Mouse (Mus musculus) midbrain, embryonic 15.5 days (tissue): ENCODE measurements around the gene Adgrd1. TPM values are rescaled to one million over a fixed set of nuclear protein-coding genes. Genes with fewer than 3 reads are reported as not detected.

Source experiments
- ATAC-seq: fragments of 200-750 bp; cut with Nextera tagmentation; replicated peaks from 2 replicates; pipeline ENCODE4 v1.8.0; 2017; ENCODE audit warnings: moderate TSS enrichment
- H3K27ac ChIP-seq: fragments of 300-500 bp; sonication (generic); 2 replicates; pipeline ENCODE4 v1.5.1; 2015; ENCODE audit warnings: mild to moderate bottlenecking, inconsistent platforms
- H3K27me3 ChIP-seq: fragments of 300-500 bp; sonication (generic); replicated peaks from 2 replicates; pipeline ENCODE4 v1.6.1; 2015; ENCODE audit warnings: inconsistent platforms
- H3K36me3 ChIP-seq: fragments of 300-500 bp; sonication (generic); replicated peaks from 2 replicates; pipeline ENCODE4 v1.6.1; 2015; ENCODE audit warnings: inconsistent platforms
- H3K4me1 ChIP-seq: fragments of 300-500 bp; sonication (generic); 2 replicates; pipeline ENCODE4 v1.6.1; 2015; ENCODE audit warnings: inconsistent platforms
- H3K4me2 ChIP-seq: fragments of 300-500 bp; sonication (generic); 2 replicates; pipeline ENCODE4 v1.6.1; 2015; ENCODE audit warnings: inconsistent platforms, mild to moderate bottlenecking, moderate library complexity
- H3K4me3 ChIP-seq: fragments of 300-500 bp; sonication (generic); 2 replicates; pipeline ENCODE4 v1.5.1; 2015; ENCODE audit warnings: mild to moderate bottlenecking, inconsistent platforms
- H3K9ac ChIP-seq: fragments of 300-500 bp; sonication (generic); 2 replicates; pipeline ENCODE4 v1.6.1; 2015; ENCODE audit warnings: mild to moderate bottlenecking, inconsistent platforms
- H3K9me3 ChIP-seq: fragments of 300-500 bp; sonication (generic); 2 replicates; pipeline ENCODE4 v1.6.1; 2016; ENCODE audit warnings: inconsistent platforms
- WGBS: fragments of 180-500 bp; shearing (Covaris S2); methylation state at CpG from one replicate; pipeline ENCODE4 v1.1.7; 2015; ENCODE audit warnings: mixed read lengths; 5-methylcytosine and 5-hydroxymethylcytosine counted together
- polyA plus RNA-seq: library from polyadenylated mRNA; unstranded; fragments of >200 nt; fragmentation: Nextera tagmentation; extraction: Ambion mirVana; gene quantifications from 2 replicates; pipeline ENCODE4 v1.2.1, GENCODE M21; 2015

The Adgrd1 gene
- polyA plus RNA-seq, 1 experiment from 2014 or later, result 0.18 TPM

- H3K27me3 ChIP-seq, result no peaks in the 10 kb centered on the region
- H3K9me3 ChIP-seq, result no peaks in the 10 kb centered on the region
- WGBS, result 89% methylated on average over 8 of the region's 8 CpGs
- no peak overlapping the region for H3K27ac ChIP-seq
- H3K4me1 ChIP-seq, result no peaks in the 10 kb centered on the region; the same call in 1 of the 2 replicates
- H3K4me2 ChIP-seq, result no peak overlapping the region
- ATAC-seq, result no peak
- H3K36me3 ChIP-seq, result no peaks in the 10 kb centered on the region
- H3K9ac ChIP-seq, result no peak overlapping the region
- no peak overlapping the region for H3K4me3 ChIP-seq
These were observed 152.5 kb downstream of the Adgrd1 start for GRCm38 (mm10) chr5:129249080-129249479.

Other genes starting within 250 kb of the Adgrd1 start
- gene Rimbp2, start 143.3 kb upstream of the Adgrd1 start, polyA plus RNA-seq, result 6.2 and 6.8 TPM in 2 replicates
- 15.4 and 15.6 TPM in 2 replicates for gene Stx2, start 88.2 kb upstream of the Adgrd1 start, polyA plus RNA-seq
- gene Ran, start 76.7 kb upstream of the Adgrd1 start, polyA plus RNA-seq, result 342 and 346 TPM in 2 replicates